Mouse (Mus musculus) megakaryocyte, embryonic 14.5 days (primary cell): ENCODE measurements around the gene Helz.

Experiments
- FLI1 ChIP-seq: IDR thresholded peaks from 2 replicates; pipeline ENCODE4 v1.6.1; 2012; ENCODE audit warnings: low read length, inconsistent platforms, mixed read lengths
- GATA1 ChIP-seq: IDR thresholded peaks from 3 replicates; pipeline ENCODE4 v1.6.1; 2012; ENCODE audit warnings: mixed read lengths, low read length, inconsistent platforms, borderline replicate concordance

- TF ChIP-seq GATA1 (no peak), FLI1 (no peak)
Observed at GRCm38 (mm10) chr11:107737886-107738285, 190.2 kb downstream of the Helz start.
